Mouse (Mus musculus): ENCODE results near the gene Arrdc5.

GRCm38 (mm10) chr17:56292531-56293222, 7.4 kb downstream of the Arrdc5 start, which contains the start of gene Plin3:
- TF ChIP-seq CTCF (IDR thresholded peaks at IDR 0.05; ENCODE audit: control insufficient read depth, insufficient read depth, low read length) (no peak), POLR2A (IDR thresholded peaks at IDR 0.05; ENCODE audit: borderline replicate concordance, control insufficient read depth, low read depth, low read length) (no peak)

All from bone marrow, adult 2 months (tissue).